Mouse (Mus musculus) WW6 (cell line): Measurements from ENCODE around the gene Fn3k.

Experiments
- DNase-seq: peaks from one replicate; pipeline ENCODE4 v3.0.0-alpha.2; 2013; ENCODE audit warnings: low read depth, low spot score

The Fn3k gene

GRCm38 (mm10) chr11:121434156-121435155 is at the start of gene Fn3k:
Fn3k (plus strand) TSS chr11:121434913.
- DNase-seq: no peak

- DNase-seq: peak; percentile 99
Observed at GRCm38 (mm10) chr11:121387750-121388553, 46.8 kb upstream of the Fn3k start, which contains the start of gene Rab40b. Rab40b (minus strand) TSS chr11:121388251.

DNA sequence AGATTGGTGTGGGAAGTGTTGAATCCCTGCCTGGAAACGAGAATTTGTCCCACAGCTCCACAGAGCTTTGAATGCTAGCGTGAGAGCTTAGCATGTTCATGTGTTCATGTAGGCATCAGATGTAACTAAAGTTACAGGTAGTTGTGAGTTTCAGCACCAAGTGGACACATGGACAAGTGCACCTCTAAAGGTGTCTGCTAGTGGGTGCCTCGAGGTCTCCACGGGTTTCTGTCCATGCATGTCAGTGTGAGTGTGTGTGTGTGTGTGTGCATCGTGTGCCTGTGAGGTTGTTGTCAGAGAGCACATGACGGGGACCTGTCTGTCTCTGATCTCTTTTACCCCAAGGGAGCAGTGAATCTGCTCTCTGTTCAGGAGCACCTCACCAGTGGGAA is 46.2 kb upstream of the Fn3k start:
- DNase-seq: no peak

GRCm38 (mm10) chr11:121390793-121391192 is 43.9 kb upstream of the Fn3k start:
- DNase-seq: no peak

GRCm38 (mm10) chr11:121392405-121392804 is 42.3 kb upstream of the Fn3k start:
- no peak for DNase-seq

DNA sequence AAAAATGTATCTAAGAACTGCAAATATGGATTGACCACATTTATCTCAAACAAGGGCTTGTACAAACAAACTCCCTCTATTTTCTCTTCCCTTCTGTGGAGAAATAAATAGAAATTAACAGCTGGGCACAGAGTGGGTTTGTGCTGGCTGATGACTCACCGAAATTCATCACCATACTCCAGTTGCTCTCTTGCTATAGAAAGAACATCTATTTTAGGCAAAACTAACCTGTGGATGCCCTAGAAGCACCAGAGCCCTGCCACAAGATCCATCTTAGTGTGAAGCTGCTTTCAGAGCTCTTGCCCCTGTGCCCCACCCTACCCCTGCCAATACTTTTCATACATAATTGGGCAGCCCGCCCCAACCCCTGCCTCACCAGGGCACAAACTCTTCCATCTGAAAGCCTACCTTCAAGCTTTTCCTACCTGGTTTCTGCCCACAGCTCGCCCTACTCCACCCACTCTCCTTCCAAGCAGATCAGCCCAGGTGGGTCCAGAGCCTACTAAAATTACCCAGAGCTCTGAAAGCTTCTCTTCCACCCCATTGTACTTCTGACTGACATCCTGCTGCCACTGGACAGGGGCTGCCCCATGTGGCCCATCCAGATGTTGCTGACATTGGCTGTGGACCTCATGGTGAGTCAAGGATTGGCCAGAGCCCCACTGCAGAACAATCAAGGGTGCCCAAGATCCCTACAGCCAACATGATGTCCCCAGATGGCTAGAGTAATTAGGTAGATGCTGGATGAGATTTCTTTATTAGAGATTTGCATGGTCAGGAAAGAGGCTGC is 27.2 kb upstream of the Fn3k start:
- DNase-seq: no peak

- DNase-seq: no peak
Observed at GRCm38 (mm10) chr11:121414762-121415161, 20.0 kb upstream of the Fn3k start.

DNA sequence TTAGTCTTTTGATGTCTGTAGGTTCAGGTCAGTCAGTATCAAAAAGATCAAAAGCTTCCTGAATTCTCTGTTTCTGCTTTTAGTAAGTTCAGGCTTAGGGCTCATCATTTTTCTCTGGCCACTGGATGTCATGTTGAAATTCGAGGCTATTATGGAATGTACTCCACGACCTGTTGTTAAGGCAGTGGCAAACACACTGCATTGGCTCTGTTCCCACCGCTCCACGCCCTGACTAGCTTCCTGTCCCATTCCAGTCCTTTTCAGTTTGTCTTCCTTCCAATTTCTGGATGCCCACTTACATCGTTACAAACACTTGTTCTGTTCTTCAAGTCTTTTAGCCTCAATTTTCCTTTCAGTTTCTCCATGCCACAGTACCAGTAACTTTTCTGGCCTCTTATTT is 19.4 kb upstream of the Fn3k start:
- DNase-seq: no peak

- DNase-seq: no peak
Observed at GRCm38 (mm10) chr11:121417971-121418370, 16.7 kb upstream of the Fn3k start.

- no peak for DNase-seq
Observed at GRCm38 (mm10) chr11:121418932-121419331, 15.8 kb upstream of the Fn3k start.

GRCm38 (mm10) chr11:121420379-121420778 is 14.3 kb upstream of the Fn3k start:
- DNase-seq: no peak

- peak; percentile 99 for DNase-seq
Observed at GRCm38 (mm10) chr11:121420830-121421552, 13.7 kb upstream of the Fn3k start, which contains the start of gene Fn3krp. Fn3krp (plus strand) TSS chr11:121421401.

GRCm38 (mm10) chr11:121421553-121422173 is 13.1 kb upstream of the Fn3k start:
- no peak for DNase-seq

DNA sequence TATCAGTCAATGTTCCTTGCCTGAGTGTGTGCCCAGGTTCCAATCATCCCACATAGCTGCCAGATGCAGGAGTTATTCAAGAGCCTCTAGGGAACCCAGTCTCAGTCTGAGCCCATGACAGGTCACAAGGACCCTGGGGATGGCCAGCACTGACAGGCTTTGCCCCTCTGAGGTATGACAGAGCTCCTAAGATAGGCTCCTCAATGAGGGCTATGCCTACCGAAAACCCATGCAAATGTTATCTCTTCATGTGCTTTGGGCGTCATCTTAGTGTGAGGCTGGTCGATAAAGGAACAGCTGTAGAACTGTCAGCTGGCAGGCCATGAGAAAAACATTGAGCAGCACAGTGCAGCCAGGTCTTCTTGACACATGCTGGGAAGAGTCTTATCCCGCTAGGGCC is 1.3 kb upstream of the Fn3k start:
- DNase-seq: no peak

DNA sequence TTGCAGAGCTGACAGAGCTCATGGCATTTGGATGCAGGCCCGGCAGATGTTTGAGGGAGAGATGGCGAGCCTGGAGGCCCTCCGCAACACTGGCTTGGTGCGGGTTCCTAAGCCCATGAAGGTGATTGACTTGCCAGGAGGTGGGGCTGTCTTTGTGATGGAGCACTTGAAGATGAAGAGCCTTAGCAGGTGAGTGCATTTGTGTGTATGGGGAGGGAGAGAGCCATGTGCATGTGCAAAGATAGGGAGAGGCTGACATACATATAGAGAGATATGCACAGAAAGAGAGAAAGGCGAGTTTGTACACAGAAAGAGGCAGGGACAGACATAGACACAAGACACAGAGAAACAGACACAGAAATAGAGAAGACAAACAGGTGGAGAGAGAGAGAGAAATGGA is 2.5 kb downstream of the Fn3k start:
- no peak for DNase-seq

DNA sequence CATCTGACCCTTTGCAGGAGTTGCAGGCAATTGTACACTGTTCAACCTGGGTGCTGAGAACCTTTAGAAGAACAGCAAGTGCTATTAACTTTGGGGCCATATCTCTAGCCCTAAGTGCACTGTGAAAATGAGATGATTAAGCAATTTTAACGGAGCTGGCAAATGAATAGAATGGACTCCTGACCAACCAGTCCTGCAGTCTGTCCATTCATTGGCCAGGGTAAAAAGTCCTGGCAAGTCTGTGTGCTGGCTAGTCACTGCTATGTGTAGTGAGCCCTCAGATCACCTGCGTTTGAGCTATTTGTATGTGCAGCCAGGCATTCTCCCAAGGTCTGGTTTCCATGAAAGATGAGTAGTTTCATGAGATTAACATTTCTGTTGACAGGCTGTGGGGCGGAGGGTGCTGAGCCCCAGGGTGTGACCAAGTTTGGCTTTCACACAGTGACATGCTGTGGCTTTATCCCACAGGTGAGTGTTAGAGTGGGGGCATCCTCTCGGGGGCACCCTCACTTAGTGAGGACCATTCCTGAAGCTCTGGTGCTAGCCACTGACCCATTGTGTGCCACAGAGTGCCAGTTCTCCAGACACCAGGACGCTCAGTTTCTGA is 5.1 kb downstream of the Fn3k start:
- DNase-seq: no peak

GRCm38 (mm10) chr11:121441653-121442052 is 6.9 kb downstream of the Fn3k start:
- DNase-seq: no peak

- DNase-seq: no peak
Observed at GRCm38 (mm10) chr11:121442076-121442475, 7.4 kb downstream of the Fn3k start.

- no peak for DNase-seq
Observed at GRCm38 (mm10) chr11:121451216-121451726, 16.6 kb downstream of the Fn3k start.
